Mouse (Mus musculus) thymus, postnatal 0 days (tissue): ENCODE results near the gene Stat5b. TPM values are rescaled to one million over a fixed set of nuclear protein-coding genes. Genes with fewer than 3 reads are reported as not detected.
A peak's percentile ranks its signal among the peaks of the same experiment; 100 is the strongest.

ENCODE experiments used
- DNase-seq: peaks from one replicate; pipeline ENCODE4 v3.0.0-alpha.2; 2015; ENCODE audit warnings: low spot score
- polyA plus RNA-seq: library from polyadenylated mRNA; unstranded; fragments of >200 nt; fragmentation: Nextera tagmentation; extraction: Ambion mirVana; gene quantifications from 2 replicates; pipeline ENCODE4 v1.2.1, GENCODE M21; 2015

Stat5b gene
- 99.6 and 105 TPM in 2 replicates for polyA plus RNA-seq

- DNase-seq = peak; percentile 96
Observed at GRCm38 (mm10) chr11:100850038-100850777, at the start of gene Stat5b. Gene Stat5b, minus strand, starts transcription at chr11:100850724.

DNA sequence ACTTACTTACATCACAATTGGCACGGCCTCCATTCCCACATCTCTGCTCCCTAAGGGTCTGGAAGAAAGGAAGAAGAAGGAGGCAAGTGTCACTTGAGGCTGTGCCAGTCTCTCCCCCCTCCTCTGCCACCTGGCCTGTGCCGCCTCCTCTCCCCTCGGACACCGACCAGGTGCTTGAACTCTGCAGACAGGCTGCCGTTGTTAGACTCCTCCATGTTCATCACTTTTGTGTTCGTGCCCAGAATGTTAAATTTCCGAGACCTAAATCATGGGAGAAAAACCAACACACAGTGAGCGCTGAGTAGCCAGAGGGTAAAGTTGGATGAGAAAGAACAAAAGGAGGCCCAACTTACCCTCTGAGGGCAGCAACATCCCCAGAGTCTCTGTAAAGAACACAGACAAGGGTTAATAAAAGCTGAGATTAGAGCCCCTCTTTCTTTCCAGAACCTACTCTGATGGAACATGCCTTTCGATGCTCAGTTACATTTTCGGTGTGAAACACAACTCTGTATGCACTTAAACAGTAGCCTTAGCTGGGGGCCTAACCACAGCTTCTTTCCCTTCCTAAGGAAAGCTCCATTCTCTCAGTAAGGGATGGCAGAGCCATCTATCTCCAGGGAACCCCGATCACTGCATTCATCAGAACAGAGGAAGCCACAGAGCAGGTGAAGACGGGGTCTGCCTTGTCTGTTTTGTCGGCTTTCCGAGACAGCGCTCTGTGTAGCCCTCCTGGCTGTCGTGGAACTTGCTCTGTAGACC lies 48.1 kb upstream of the Stat5b start:
- no peak for DNase-seq

- peak; percentile 24 for DNase-seq
Observed at GRCm38 (mm10) chr11:100897294-100898231, 47.0 kb upstream of the Stat5b start.

DNA sequence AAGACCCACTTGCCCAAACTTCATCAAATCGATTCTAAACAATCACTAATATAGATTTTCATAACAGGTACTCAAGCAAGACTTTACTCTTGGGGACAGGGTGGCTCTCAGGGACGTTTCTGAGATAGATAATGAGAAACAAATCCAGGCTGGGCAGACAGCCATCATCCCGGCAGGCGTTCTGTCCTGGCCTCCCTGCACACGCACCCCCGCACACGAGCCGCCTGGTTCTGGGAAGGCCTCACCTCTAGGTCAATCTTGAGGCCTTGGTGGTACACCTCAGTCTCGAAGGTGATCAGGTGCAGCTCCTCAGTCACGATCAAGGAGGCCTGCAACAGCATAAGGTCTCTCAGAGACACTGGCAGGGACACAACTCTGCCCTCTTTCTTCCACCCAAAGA lies 45.6 kb upstream of the Stat5b start:
- DNase-seq = no peak

- DNase-seq = no peak
Observed at GRCm38 (mm10) chr11:100894146-100894918, 43.8 kb upstream of the Stat5b start.

DNA sequence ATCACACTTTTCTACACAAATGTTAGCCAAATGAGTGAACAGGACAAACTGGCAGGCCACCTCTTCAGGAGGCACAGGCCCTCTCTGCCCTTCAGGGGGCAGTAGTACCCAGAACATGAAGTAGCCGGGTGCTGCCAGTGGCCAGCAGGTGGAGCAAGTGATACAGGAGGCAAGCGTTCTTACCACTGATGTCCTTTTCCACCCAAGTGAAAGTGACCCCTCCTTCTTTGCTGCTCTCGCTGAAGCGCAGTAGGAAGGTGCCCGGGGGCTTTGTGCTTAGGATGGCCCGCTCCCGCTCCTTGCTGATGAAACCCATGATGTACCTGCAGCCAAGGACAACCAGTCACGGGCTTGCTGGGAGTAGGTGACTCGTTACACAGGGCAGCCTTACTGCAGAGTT lies 43.0 kb upstream of the Stat5b start:
- peak; percentile 93 for DNase-seq

DNA sequence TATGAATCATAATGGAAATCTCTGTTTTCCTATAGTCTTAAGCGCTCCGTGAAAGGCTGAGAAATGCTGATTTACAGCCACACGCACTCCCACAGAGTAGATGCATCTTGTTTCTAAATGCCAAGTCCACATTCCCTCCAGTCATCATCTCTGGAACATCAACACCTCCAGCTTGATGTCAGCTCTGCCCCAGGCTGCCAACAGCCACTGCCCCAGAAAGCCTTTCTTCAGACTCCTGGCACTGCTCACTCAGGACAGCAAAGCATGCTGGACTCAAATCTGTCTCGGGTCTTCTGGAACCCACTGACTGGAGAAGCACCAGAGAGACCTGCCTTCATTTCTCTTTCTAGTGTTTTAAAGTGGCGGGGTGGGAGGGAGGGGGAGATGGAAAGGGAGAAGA lies 41.9 kb upstream of the Stat5b start:
- no peak for DNase-seq

DNA sequence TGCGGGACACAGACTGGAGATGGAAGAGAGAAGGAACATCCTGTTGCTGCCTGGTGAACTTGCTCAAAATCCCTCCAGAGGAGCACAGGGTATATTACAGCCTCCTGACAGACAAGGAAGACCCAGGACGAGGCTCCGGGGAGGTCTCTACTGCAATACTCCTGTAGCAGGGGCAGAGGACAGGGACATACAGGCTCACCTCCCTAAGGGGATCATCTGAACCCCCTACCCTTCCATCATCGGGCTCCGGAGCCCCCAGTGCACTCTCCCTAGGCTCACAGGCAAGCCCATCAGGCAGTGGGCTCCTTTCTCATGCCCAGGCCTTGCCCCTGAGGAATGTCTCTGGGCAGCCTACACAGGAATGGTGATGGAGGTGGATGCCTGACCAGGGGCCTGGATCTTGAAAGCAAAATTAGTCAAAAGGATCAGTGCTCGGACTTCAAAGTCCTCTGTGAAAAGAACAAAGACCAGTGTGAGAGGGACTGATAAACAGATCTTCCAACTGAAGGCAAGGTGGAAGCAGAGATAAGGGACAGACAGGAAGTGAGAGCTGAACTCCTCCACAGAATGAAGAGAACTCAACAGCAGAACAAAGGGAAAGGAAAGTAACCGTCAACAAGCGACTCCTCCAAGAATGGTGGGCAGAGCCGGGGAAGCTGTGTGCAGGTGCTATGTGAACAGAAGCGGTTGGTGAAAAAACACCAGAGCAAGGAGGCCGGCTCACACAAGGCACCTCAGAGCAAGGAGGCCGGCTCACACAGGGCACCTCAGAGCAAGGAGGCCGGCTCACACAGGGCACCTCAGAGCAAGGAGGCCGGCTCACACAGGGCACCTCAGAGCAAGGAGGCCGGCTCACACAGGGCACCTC lies 41.0 kb upstream of the Stat5b start:
- peak; percentile 89 for DNase-seq

GRCm38 (mm10) chr11:100890481-100890880 lies 40.0 kb upstream of the Stat5b start:
- DNase-seq = no peak

DNA sequence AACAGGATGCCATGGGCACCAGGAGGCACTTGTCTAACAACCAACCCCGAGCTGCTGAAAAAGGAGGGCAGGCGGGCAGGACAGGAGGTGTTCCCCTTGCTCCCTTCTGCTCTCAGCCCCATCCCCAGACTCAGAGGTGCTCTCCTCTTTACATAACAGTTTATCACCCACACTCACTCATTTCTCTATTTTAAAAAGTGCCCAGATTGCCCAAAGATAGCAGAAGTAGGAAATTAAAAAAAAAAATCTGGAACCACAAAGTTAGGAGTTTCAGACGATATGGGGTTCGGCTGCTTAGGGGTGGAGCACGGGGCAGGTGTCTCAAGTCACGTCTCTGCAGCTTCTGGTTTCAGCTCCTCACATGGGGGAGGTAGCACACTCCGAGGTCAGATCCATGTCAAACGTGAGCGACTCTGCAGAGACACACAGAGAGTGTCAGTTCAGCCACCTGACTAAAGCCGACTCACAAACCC lies 37.9 kb upstream of the Stat5b start:
- peak; percentile 45 for DNase-seq

DNA sequence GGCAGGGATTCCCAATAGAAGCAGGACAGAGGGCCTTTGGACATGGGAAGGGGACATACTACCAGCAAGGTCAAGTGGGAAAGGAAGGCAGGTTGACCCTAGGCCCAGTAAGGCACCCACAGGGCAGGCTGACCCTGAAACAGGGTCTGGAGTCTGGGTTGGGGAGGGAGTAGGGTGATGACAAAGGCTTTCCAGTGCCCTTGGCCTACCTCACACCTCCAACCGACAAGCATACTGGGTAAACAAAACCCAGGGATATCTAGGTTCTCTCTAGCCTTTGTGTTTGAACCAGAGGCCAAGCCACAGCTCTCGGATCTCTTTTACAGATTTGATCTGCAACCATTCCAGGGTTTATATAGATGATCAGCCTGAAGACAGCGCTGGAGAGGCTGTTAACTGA lies 37.2 kb upstream of the Stat5b start:
- DNase-seq = no peak

DNA sequence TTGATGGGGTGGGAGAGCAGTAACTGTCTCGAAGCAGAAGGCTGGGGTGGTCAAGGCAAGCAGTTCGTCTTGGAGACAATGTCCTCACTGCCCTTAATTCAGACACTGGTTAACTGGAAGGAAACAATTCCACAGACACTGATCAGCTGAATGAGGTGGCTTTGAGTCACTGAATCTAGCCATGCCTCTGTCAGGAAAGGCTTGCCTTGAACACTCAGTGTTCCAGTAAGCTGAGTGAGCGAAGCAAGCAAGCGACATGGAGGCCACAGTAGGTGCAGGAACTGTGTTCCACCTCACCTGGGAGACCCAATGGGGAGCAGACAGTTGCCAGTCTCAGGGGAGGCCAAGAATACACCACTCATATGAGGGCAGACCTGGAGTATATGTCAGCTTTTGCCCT lies 36.7 kb upstream of the Stat5b start:
- DNase-seq = no peak

DNA sequence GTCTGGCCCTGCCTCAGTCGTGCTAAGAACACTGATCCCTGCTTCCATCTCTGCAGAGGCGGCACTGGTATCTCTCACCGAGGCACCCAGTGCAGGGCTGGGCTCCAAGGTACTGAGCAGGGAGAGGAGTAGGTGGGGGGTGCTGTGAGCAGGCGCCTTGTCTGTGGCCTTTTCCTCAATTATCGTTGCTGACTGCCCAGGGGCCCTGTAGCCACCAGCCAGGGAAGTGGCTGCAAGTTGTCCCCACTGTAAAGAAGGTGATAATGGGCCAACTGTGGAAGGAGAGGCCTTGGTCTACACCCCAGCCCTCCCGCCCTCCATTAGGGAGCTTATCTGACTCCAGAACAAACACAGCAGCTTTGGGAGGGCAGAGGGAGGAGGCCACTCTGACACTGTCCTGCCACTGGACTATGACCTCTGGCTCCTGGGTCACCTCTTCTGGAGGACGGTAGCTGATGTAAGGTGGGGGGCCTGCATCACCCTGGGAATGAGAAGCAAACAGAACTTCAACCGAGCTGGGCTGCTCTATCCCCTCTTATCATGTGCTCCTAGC lies 35.7 kb upstream of the Stat5b start:
- no peak for DNase-seq

DNA sequence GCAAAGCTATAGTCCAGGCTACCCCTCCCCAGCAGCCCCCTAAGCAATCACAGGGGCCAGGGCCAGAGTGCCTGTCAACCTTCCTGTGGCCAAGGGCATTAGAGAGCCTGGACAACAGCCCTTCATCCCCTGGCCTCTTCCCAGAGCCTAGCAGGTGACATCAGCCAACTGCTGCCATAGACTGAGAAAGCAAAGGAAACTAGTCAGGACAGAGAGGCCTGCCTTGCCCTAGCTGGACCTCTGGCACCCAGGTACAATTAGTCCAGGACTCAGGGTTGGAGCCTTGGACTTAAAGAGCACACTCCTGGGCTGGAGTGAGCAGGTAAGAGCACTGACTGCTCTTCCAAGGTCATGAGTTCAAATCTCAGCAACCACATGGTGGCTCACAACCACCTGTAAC lies 34.9 kb upstream of the Stat5b start:
- no peak for DNase-seq

- DNase-seq = no peak
Observed at GRCm38 (mm10) chr11:100883640-100884039, 33.1 kb upstream of the Stat5b start.

- no peak for DNase-seq
Observed at GRCm38 (mm10) chr11:100879321-100880078, 29.0 kb upstream of the Stat5b start.

DNA sequence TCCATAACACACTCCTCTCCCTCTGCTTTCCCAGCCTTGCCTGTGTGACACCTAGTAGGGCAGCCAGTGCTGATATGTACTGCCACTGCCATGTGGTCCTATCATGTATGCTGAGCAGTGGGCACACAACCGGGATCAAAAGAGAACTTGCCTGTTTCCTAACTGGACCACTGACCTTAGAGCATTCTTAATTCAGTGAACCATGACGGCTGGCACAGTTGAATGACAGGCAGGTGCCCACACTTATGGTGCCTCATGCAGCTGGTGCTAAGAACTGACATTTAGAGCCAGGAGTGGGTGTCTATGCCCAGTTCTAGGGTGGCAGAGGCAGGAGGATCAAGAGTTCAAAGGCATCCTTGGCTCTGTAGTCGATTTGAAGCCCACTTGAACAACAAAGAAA lies 25.2 kb upstream of the Stat5b start:
- no peak for DNase-seq

DNA sequence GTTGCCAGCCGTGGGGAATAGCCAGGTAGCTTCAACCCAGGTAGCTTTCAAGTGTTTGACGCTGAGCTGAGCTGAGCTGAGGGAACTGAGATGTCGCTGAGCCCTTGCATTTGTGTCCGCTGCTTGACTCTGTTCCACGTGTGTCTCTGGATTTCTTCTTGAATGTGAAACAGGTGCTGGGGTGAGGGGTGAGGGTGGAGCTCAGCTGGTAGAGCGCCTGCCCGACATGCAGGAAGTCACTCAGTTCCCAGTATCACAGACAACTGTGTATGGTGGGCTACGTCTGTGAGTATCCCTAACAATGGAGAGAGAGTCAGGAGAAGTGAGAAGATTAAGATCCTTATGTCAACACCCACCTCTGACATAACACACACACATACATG lies 20.4 kb upstream of the Stat5b start:
- DNase-seq = peak; percentile 76
